Mouse (Mus musculus) cerebellum, adult 2 months (tissue): ENCODE data around the gene Pknox2. TPM values are rescaled to one million over a fixed set of nuclear protein-coding genes. Genes with fewer than 3 reads are reported as not detected.
A peak's percentile ranks its signal among the peaks of the same experiment; 100 is the strongest.

Source experiments
- DNase-seq, 2 experiments: peaks; one replicate each; pipeline ENCODE4 v3.0.0; 2021
- H3K27ac ChIP-seq: fragments of 200-500 bp; 2 replicates; pipeline ENCODE4 v1.5.1; 2012; ENCODE audit warnings: low read length, control low read depth, inconsistent platforms; ENCODE audit not compliant: insufficient read depth
- H3K27me3 ChIP-seq: fragments of 200-500 bp; 2 replicates; pipeline ENCODE4 v1.6.1; 2012; ENCODE audit warnings: inconsistent platforms, mild to moderate bottlenecking, low read length, moderate library complexity; ENCODE audit not compliant: control insufficient read depth, insufficient read depth
- H3K4me1 ChIP-seq: fragments of 200-500 bp; 2 replicates; pipeline ENCODE4 v1.6.1; 2011; ENCODE audit warnings: low read length; ENCODE audit not compliant: control insufficient read depth, insufficient read depth
- H3K4me3 ChIP-seq: fragments of 200-500 bp; replicated peaks from 2 replicates; pipeline ENCODE3; 2011; ENCODE audit warnings: mild to moderate bottlenecking, low read depth, low read length, control low read depth; ENCODE audit not compliant: insufficient read depth
- CTCF ChIP-seq: fragments of 200-500 bp; IDR thresholded peaks from 2 replicates; pipeline ENCODE4 v1.5.1; 2011; ENCODE audit warnings: low read depth, mild to moderate bottlenecking, control low read depth, low read length, moderate library complexity, borderline replicate concordance; ENCODE audit not compliant: insufficient read depth
- POLR2A ChIP-seq: fragments of 200-500 bp; IDR thresholded peaks from 2 replicates; pipeline ENCODE4 v1.6.1; 2011; ENCODE audit warnings: low read length, control low read depth, borderline replicate concordance; ENCODE audit not compliant: insufficient read depth
- WGBS: fragments of 180-500 bp; shearing (Covaris S2); methylation state at CpG from one replicate; pipeline ENCODE4 v1.1.7; 2018; 5-methylcytosine and 5-hydroxymethylcytosine counted together
- polyA plus RNA-seq: library from polyadenylated mRNA; depleted of rRNA; stranded (reverse); fragments of >200 nt; gene quantifications from 2 replicates; pipeline ENCODE4 v1.2.3, GENCODE M21; 2012

The Pknox2 gene
- polyA plus RNA-seq, 1 experiment = 23.4 TPM

DNA sequence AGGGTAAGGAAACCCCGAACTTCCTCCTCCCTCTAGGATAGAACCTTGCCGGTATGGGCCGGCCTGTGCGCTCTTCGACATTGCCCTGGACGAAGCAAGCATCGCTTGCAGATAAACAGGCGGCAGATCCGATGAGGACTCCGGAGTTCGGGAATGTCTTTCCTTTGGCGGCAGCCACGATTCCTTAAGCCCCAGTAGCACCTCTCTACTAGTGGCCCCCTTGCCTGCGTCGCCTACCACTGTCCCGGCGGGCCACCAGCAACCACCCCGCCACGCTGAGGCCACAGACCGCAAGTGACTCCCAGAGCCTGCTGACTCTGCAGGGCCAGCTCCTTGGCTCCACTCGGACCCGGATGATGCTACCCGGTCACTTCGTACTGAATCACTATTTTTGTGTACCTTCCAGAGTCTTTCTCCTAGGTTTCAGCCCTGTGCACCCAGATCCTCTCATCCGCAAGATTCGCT lies 2.0 kb downstream of the Pknox2 start:
- Histone ChIP-seq H3K27ac (peak overlapping the region; percentile 92; the same call in 1 of the 2 replicates), H3K4me1 (peaks cover 6% of the 10 kb centered on the region), H3K4me3 (peak overlapping the region; percentile 97), H3K27me3 (no peaks in the 10 kb centered on the region)
- TF ChIP-seq CTCF (no peak), POLR2A (no peak)
- peak in 1 of 2 experiments; percentile 61 for DNase-seq
- WGBS = under 1% methylated on average over 26 of the region's 26 CpGs

GRCm38 (mm10) chr9:37144696-37145095 lies 2.5 kb downstream of the Pknox2 start:
- peak in 1 of 2 experiments; percentile 26 for DNase-seq
- WGBS = 37% methylated on average over 6 of the region's 6 CpGs

GRCm38 (mm10) chr9:37144251-37144650 lies 3.0 kb downstream of the Pknox2 start:
- Histone ChIP-seq H3K27ac (no peak overlapping the region), H3K4me3 (peak overlapping the region; percentile 18), H3K27me3 (no peaks in the 10 kb centered on the region), H3K4me1 (peaks cover 10% of the 10 kb centered on the region)
- DNase-seq = peak in 1 of 2 experiments; percentile 44
- WGBS = 49% methylated on average over 21 of the region's 21 CpGs
- TF ChIP-seq CTCF = no peak

More at GRCm38 (mm10) chr9:37144696-37145095, 2.5 kb downstream of the Pknox2 start:
- Histone ChIP-seq H3K27me3 (no peaks in the 10 kb centered on the region), H3K4me3 (peak overlapping the region; percentile 97), H3K4me1 (peaks cover 8% of the 10 kb centered on the region), H3K27ac (0 out of 2 replicates have a peak overlapping the region, but pooled peaks have one; percentile 92)
- TF ChIP-seq POLR2A (no peak), CTCF (no peak)

DNA sequence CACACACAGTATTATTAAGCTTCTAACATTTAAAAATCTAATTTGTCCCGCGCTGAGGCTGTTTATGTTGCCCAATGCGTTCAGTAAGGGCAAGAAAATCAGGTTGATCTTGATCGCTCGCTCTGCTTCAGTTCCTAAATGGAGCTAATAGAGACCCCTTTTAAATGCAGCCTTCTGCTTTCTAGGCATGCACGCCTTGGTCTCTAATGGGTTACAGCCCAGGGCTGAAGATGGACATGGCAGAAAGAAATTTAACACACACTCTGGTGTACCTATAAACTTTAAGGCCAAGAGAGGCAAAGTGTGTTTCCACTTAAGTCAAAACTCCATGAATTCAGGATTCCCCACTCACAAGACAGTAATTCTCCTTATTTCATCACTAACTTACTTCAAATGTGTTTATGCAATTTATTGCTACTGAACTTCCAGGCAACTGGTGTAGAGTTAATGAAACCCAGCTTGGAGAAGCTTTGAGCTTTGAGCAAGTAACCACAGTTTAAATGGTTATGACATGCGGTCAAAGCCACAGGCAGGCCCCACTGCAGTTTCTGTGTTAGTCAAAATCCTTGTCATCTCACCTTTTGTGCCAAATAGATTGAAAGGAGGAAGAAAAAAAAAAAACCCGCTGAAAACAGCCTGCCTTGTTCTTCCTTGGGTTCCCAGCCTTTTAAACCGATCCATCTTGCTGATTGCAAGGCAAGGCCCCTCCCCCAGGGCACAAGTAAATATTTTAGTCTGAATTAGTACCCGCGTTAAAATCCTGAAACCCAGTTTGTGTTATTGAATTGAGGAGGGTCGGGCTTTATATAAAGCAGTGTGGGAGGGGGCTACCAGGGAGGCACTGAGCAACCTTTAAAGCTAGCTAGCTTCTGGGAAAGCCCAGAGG lies 3.9 kb downstream of the Pknox2 start:
- 78% methylated on average over 12 of the region's 12 CpGs for WGBS
- DNase-seq = peak in 1 of 2 experiments; percentile 7
- H3K27me3 ChIP-seq = no peaks in the 10 kb centered on the region
- H3K27ac ChIP-seq = no peak overlapping the region
- no peak overlapping the region for H3K4me3 ChIP-seq
- no peak for TF ChIP-seq POLR2A
- TF ChIP-seq CTCF = no peak
- peaks cover 10% of the 10 kb centered on the region for H3K4me1 ChIP-seq

GRCm38 (mm10) chr9:37142107-37142506 lies 5.1 kb downstream of the Pknox2 start:
- DNase-seq = peak in 1 of 2 experiments; percentile 7
- H3K4me1 ChIP-seq = peaks cover 10% of the 10 kb centered on the region
- 63% methylated on average over 4 of the region's 4 CpGs for WGBS
- TF ChIP-seq POLR2A (no peak), CTCF (no peak)
- no peak overlapping the region for H3K4me3 ChIP-seq
- H3K27ac ChIP-seq = no peak overlapping the region
- H3K27me3 ChIP-seq = no peaks in the 10 kb centered on the region

- Histone ChIP-seq H3K27ac (no peak overlapping the region), H3K27me3 (no peaks in the 10 kb centered on the region), H3K4me3 (no peak overlapping the region), H3K4me1 (peaks cover 10% of the 10 kb centered on the region)
- 87% methylated on average over 5 of the region's 5 CpGs for WGBS
- no peak for DNase-seq
- TF ChIP-seq CTCF (no peak), POLR2A (no peak)
Measured at GRCm38 (mm10) chr9:37140464-37141181, 6.6 kb downstream of the Pknox2 start.

DNA sequence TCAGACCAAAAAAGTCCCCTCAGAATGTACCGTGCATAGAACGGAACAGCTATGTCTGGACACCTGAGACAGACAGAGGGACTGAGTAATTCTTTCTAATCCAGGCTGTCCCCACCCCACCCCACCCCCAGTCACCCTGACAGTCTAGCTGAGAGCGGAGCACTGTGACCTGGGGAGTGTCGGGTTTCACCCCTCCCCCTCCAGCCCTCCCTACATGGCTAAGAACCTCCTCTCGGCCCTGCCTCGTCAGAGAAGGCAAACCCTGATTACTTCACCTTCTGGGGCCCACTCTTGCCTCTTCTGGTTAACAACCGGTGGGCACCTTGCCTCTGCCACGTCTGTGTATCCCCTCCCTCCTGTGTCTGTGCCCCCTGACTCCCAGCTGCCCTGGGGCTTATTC lies 7.7 kb downstream of the Pknox2 start:
- no peaks in the 10 kb centered on the region for H3K27me3 ChIP-seq
- no peak overlapping the region for H3K4me3 ChIP-seq
- H3K27ac ChIP-seq = no peak overlapping the region
- WGBS = 62% methylated on average over 8 of the region's 8 CpGs
- no peak for TF ChIP-seq CTCF
- no peak for TF ChIP-seq POLR2A
- H3K4me1 ChIP-seq = peaks cover 6% of the 10 kb centered on the region
- no peak for DNase-seq
